Mouse (Mus musculus) midbrain, embryonic 11.5 days (tissue): Measurements from ENCODE around the gene Havcr2. TPM values are rescaled to one million over a fixed set of nuclear protein-coding genes. Genes with fewer than 3 reads are reported as not detected.
"Not testable (repeated sequence)": the region's sequence is repeated elsewhere in the genome, so short reads cannot be mapped to it uniquely, and the experiment has no call there.

Experiments
- ATAC-seq: fragments of 200-750 bp; cut with Nextera tagmentation; 2 replicates; pipeline ENCODE4 v1.8.0; 2017; ENCODE audit warnings: moderate TSS enrichment, moderate library complexity; ENCODE audit not compliant: low FRiP score
- DNase-seq: peaks from one replicate; pipeline ENCODE4 v3.0.0; 2015; ENCODE audit warnings: low spot score; ENCODE audit errors: missing footprints
- H3K27ac ChIP-seq: fragments of 300-500 bp; sonication (generic); 2 replicates; pipeline ENCODE4 v1.5.1; 2014; ENCODE audit warnings: low read depth, low read length
- H3K27me3 ChIP-seq: fragments of 300-500 bp; sonication (generic); 2 replicates; pipeline ENCODE4 v1.6.1; 2014; ENCODE audit warnings: mild to moderate bottlenecking, low read length, moderate library complexity, mixed read lengths; ENCODE audit not compliant: control insufficient read depth, insufficient read depth
- H3K36me3 ChIP-seq: fragments of 300-500 bp; sonication (generic); 2 replicates; pipeline ENCODE4 v1.6.1; 2014; ENCODE audit warnings: mild to moderate bottlenecking, low read length, moderate library complexity, mixed read lengths; ENCODE audit not compliant: control insufficient read depth, insufficient read depth
- H3K4me1 ChIP-seq: fragments of 300-500 bp; sonication (generic); 2 replicates; pipeline ENCODE4 v1.6.1; 2014; ENCODE audit warnings: low read length; ENCODE audit not compliant: control insufficient read depth, insufficient read depth
- H3K4me2 ChIP-seq: fragments of 300-500 bp; sonication (generic); 2 replicates; pipeline ENCODE4 v1.6.1; 2014; ENCODE audit warnings: mild to moderate bottlenecking, moderate library complexity
- H3K4me3 ChIP-seq: fragments of 300-500 bp; sonication (generic); 2 replicates; pipeline ENCODE4 v1.5.1; 2014; ENCODE audit warnings: low read depth, low read length
- H3K9ac ChIP-seq: fragments of 300-500 bp; sonication (generic); 2 replicates; pipeline ENCODE4 v1.6.1; 2014; ENCODE audit warnings: low read length
- H3K9me3 ChIP-seq: fragments of 300-500 bp; sonication (generic); 2 replicates; pipeline ENCODE4 v1.6.1; 2016; ENCODE audit warnings: low read length; ENCODE audit not compliant: control insufficient read depth
- WGBS: fragments of 180-500 bp; shearing (Covaris S2); extraction: QIAGEN DNeasy Blood & Tissue Kit; methylation state at CpG from one replicate; pipeline ENCODE4 v1.1.7; 2014; 5-methylcytosine and 5-hydroxymethylcytosine counted together
- polyA plus RNA-seq: library from polyadenylated mRNA; unstranded; fragments of >200 nt; fragmentation: Nextera tagmentation; extraction: Ambion mirVana; gene quantifications from 2 replicates; pipeline ENCODE4 v1.2.1, GENCODE M21; 2014

Gene Havcr2
- polyA plus RNA-seq, 1 experiment from 2014 or later, result 0.20 TPM

GRCm38 (mm10) chr11:46488231-46488630, 33.5 kb downstream of the Havcr2 start:
- no peak overlapping the region for H3K27ac ChIP-seq
- no peaks in the 10 kb centered on the region for H3K4me1 ChIP-seq
- no peaks in the 10 kb centered on the region for H3K9me3 ChIP-seq
- WGBS, result 24% methylated on average over 1 of the region's 1 CpGs
- H3K9ac ChIP-seq, result no peak overlapping the region
- H3K4me3 ChIP-seq, result no peak overlapping the region
- ATAC-seq (no peak), DNase-seq (no peak)
- no peaks in the 10 kb centered on the region for H3K36me3 ChIP-seq
- no peak overlapping the region for H3K4me2 ChIP-seq
- no peaks in the 10 kb centered on the region for H3K27me3 ChIP-seq

- no peaks in the 10 kb centered on the region for H3K9me3 ChIP-seq
- WGBS, result 82% methylated on average over 2 of the region's 2 CpGs
- ATAC-seq (no peak), DNase-seq (no peak)
- no peak overlapping the region for H3K4me3 ChIP-seq
- H3K27ac ChIP-seq, result no peak overlapping the region
- no peak overlapping the region for H3K9ac ChIP-seq
- H3K36me3 ChIP-seq, result no peaks in the 10 kb centered on the region
- no peaks in the 10 kb centered on the region for H3K4me1 ChIP-seq
- H3K27me3 ChIP-seq, result no peaks in the 10 kb centered on the region
- H3K4me2 ChIP-seq, result no peak overlapping the region
Measured at GRCm38 (mm10) chr11:46488650-46489049, 33.9 kb downstream of the Havcr2 start.

- Histone ChIP-seq H3K36me3 (no peaks in the 10 kb centered on the region), H3K9ac (no peak overlapping the region), H3K4me1 (no peaks in the 10 kb centered on the region), H3K27ac (no peak overlapping the region), H3K4me3 (no peak overlapping the region), H3K9me3 (no peaks in the 10 kb centered on the region), H3K4me2 (no peak overlapping the region), H3K27me3 (no peaks in the 10 kb centered on the region)
- DNase-seq (no peak), ATAC-seq (no peak)
- 77% methylated on average over 3 of the region's 3 CpGs for WGBS
Measured at GRCm38 (mm10) chr11:46507146-46507545, 52.4 kb downstream of the Havcr2 start.

DNA sequence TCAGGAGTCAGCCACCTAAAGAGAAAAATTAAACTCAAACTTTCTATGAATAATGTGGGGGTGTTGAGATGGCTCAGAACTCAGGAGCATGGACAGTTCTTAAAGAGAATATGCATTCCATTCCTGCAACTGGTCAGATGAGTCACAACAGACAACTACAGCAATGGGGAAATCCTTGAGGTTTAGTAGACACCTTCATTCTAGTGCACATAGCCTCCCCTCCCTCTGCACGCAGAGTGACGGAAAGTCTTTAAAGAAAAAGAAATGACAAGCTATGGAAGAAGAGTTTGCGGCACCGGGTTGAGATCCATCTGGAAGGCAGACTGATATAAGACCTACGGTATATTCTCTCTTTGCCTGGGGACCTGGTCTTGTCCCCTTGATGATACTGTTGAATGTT, 55.2 kb downstream of the Havcr2 start:
- Histone ChIP-seq H3K27ac (no peak overlapping the region), H3K9me3 (no peaks in the 10 kb centered on the region), H3K4me2 (no peak overlapping the region), H3K9ac (no peak overlapping the region), H3K4me1 (no peaks in the 10 kb centered on the region), H3K4me3 (no peak overlapping the region), H3K36me3 (no peaks in the 10 kb centered on the region), H3K27me3 (no peaks in the 10 kb centered on the region)
- DNase-seq (no peak), ATAC-seq (no peak)
- WGBS, result 92% methylated on average over 5 of the region's 5 CpGs

DNA sequence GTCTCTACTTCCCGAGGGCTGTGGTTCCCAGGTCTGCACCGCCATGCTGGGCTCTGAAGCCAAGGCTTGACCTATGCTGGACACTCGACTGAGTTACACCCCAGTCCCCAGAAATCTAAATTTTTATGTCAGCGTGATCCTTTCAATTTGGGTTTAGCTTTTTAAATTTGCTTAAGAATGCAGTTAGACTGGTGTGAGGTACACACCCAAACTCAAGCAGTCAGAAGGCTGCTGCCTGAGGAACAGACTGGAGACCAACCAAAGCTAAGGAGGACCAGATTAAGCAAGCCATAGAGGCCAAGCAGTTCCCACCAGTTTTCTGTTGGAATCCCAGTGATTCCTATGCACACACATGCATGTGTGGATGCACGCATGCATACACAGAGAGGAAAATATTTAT, 66.6 kb downstream of the Havcr2 start:
- not testable (repeated sequence) for DNase-seq, ATAC-seq

DNA sequence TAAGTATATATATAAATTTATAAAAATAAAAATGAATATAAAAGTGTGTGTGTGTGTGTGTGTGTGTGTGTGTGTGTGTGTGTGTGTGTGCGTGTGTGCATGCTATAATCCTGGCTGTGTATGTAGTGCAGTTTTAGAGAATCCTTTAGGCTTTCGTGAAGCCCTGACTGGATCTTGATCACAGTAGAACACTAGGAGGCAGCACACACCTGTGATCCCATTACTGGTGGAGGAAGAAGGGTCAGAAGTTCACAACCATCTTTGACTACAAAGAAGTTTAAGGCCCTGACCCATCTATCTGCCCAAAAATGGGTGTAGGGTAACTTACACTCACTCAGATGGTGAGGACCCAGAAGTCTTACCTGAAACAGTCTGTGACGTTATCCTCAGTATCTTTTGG, 68.0 kb downstream of the Havcr2 start:
- no peak overlapping the region for H3K4me3 ChIP-seq
- H3K4me1 ChIP-seq, result no peaks in the 10 kb centered on the region
- H3K4me2 ChIP-seq, result no peak overlapping the region
- DNase-seq, result no peak
- WGBS, result 82% methylated on average over 3 of the region's 3 CpGs
- H3K36me3 ChIP-seq, result no peaks in the 10 kb centered on the region
- H3K9me3 ChIP-seq, result no peaks in the 10 kb centered on the region
- no peak overlapping the region for H3K9ac ChIP-seq
- ATAC-seq, result no peak
- no peak overlapping the region for H3K27ac ChIP-seq
- no peaks in the 10 kb centered on the region for H3K27me3 ChIP-seq

More for the DNA sequence above, 66.6 kb downstream of the Havcr2 start:
- not testable (repeated sequence) for H3K4me1 ChIP-seq, H3K9me3 ChIP-seq, H3K4me3 ChIP-seq, H3K27ac ChIP-seq, H3K9ac ChIP-seq, H3K4me2 ChIP-seq, H3K27me3 ChIP-seq, H3K36me3 ChIP-seq
- WGBS, result 87% methylated on average over 5 of the region's 5 CpGs

DNA sequence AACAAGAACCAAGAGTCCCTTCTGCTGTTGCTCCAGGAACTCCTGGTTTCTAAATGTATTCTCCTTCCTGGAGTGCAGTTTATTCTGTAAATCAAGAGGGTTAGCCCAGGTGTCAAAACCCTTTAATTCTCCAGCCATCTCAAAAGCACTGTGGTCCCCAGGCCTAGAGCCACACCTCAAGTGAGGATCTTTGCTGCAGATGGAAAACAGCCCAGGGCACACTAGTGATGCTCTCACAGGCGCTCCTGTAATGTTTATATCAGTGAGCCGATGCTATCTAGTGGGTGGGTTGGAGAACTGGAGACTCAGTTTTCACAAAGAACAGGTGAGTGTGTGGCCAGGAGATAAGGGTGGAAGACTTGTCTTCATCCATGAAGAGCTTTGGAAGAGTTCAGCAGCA, 69.2 kb downstream of the Havcr2 start, which contains the start of gene Gm12169:
TSS of gene Gm12169 (plus strand) at position 301 of the 400 bp plus-strand sequence.
- Histone ChIP-seq H3K9ac (no peak within 1 kb of the TSS), H3K4me2 (no peak within 1 kb of the TSS), H3K9me3 (no peaks in the 10 kb centered on the region), H3K36me3 (no peaks in the 10 kb centered on the region), H3K4me3 (no peak within 1 kb of the TSS), H3K27me3 (no peaks in the 10 kb centered on the region), H3K27ac (no peak within 1 kb of the TSS), H3K4me1 (no peaks in the 10 kb centered on the region)
- WGBS, result 81% methylated on average over 2 of the region's 2 CpGs
- ATAC-seq, result no peak
- DNase-seq, result no peak

DNA sequence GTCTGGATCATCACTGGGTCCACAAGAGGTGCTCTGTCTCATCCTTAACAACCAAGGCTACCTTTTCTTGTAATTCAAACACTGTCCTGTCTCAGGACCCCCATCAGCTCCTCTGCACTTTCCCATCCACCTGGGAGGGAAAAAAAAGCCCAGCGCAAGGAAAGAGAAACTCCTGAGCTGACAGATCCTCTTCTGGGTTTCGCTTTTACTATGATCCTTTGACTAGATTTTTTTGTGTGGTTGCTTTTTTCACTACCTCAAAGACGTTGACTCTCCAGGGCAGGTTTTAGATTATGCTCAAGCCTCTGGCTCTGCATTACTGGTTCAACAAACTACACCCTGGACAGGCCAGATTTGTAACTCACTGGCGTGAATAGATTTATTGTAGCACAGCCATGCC, 75.4 kb downstream of the Havcr2 start:
- H3K9ac ChIP-seq, result no peak overlapping the region
- WGBS, result 78% methylated on average over 4 of the region's 4 CpGs
- ATAC-seq (no peak), DNase-seq (no peak)
- no peaks in the 10 kb centered on the region for H3K9me3 ChIP-seq
- H3K36me3 ChIP-seq, result no peaks in the 10 kb centered on the region
- no peak overlapping the region for H3K4me3 ChIP-seq
- no peak overlapping the region for H3K4me2 ChIP-seq
- no peak overlapping the region for H3K27ac ChIP-seq
- H3K4me1 ChIP-seq, result no peaks in the 10 kb centered on the region
- H3K27me3 ChIP-seq, result no peaks in the 10 kb centered on the region
